Mouse (Mus musculus): Measurements from ENCODE around the gene Pde10a.

The Pde10a gene

DNA sequence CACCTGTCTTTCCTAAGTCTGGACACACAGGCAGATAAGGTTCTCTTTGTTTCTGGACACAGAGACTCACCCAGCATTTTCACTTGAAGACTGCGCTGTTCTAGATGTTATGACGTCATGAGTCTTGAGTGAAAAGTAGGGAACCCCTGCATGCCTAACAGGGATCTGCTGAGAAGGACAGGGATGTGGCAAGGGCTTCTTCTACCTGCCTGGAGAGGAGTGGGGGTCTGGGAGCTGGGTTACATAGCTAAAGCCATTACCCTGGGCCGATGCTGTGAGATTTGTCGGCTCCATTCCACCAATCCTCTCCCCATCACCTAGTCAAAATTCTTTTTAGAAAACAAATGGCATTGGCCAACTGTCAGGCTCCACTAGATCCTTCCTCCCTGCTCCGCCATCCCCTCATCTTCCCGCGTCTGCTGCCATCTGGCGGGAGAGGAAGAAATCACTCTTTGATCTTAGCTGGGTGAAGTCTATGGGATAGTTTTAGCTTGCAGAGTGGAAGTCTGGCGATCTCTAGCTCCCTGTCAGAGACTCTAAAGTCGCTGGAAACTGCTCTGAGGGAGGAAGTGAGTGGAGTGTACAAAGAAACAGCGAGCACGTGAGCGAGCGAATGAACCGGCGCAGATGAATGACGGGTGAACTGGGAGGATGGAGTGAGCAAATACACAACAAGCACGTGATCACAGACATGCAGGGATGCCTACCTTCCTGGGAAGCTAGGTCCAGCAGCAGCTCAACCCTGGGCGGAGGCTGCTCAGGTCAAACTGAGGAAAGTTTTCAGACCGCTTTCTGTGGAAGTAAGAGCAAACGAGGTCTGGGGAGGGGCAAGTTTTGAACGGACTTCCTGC, 67.5 kb downstream of the Pde10a start:
- DNase-seq, result peak; percentile 88

- peak; percentile 76 for DNase-seq
Observed at GRCm38 (mm10) chr17:8597790-8598189, 72.6 kb downstream of the Pde10a start.

DNA sequence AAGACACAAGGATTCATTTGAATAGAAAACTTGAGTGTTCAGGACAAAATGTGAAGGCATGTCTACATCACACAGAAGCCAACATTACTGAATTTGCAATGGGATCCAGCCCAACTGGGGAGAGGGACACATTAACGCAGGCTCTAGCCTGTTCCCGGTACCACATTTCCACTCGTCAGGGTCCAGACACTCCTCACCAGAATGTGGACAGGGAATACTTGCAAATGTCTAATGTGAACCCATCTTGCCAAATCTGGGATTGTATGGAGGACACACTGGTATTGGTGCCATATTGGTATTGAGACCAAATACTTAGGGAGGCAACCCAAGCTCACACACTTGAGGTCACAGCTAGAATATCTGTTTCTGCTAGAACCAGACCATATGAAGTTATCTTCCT, 77.8 kb downstream of the Pde10a start:
- DNase-seq, result no peak

DNA sequence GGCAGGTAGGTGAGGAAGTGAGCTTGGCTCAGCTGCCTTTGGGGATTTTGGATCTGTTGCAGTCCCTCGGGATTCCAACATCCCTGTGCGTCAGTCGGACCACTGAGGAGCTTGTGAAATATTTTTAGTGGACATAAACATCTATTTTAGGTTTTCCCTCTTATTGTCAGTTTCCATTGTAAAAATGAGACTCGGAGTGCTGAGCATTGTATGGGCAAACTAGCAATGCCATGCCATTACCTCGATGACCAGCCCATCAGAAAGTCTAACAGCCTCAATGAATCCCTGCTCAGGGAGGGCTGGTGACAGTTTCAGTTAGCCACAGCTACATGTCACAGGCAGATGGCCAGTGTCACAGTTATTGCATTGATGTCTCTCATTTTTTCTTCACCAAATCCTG, 80.7 kb downstream of the Pde10a start:
- no peak for DNase-seq

GRCm38 (mm10) chr17:8606695-8607094, 81.5 kb downstream of the Pde10a start:
- DNase-seq, result peak; percentile 14

GRCm38 (mm10) chr17:8611916-8612315, 86.7 kb downstream of the Pde10a start:
- DNase-seq, result peak; percentile 2

- DNase-seq, result peak; percentile 76
Observed at GRCm38 (mm10) chr17:8613882-8614551, 88.8 kb downstream of the Pde10a start.

- peak; percentile 3 for DNase-seq
Observed at GRCm38 (mm10) chr17:8620346-8620745, 95.2 kb downstream of the Pde10a start.

DNA sequence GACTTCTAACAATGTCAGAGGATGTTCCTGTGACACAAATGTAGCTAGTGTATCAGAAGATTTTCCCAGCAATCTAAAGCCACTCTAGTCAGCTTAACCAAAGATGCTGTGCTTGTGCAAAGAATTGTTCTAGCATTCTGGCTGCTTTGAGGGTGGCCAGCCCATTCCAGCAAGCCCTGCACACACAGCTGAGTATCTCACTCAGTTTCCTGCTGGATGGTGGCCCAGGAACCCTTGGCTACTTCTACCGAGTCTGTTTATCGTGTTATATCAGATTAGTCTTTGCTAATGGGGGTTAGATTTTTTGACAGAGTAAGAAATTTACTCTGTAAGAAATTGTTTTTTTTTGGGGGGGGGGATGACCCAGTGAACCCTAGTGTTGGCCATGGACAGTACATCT, 95.9 kb downstream of the Pde10a start:
- DNase-seq, result no peak

DNA sequence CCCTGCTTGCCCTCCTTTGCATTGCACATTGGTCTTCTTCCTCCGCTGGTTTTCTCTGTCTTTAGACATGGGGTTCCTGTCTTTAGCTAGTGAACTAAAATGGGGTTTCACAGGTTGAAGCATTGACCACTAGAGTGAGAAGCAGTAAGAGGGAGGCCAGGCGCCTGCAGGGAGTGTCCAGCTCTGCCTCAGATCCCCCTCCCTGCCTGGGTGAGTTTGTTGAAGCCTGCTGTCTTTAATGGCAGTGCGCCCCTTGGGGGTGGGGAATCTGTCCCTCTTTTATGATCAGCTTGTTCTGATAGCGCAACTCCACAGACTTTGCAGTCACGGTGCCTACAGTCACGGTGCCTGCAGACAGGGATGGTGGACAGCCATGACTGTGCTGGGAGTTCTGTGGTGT, 96.7 kb downstream of the Pde10a start:
- DNase-seq, result peak; percentile 12

DNA sequence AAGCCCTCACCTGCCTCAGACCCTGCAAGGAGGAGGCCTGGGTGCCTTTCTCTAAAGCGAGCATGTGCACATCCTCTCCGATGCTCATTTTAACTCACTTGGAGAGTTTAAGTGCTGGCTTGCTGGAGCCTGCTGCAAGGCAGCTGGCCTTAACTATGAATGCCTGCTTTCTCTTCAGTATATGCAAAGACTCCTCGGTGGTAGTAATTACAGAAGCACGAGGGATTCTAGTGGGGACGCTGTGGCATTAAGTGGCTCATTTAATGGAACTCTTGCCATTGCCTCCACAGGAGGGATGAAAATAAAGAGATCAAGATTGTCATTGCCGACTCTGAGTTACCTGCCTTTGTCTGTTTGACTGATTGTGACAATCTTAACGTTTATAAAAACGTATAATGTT, 101.2 kb downstream of the Pde10a start:
- no peak for DNase-seq

- DNase-seq, result no peak
Observed at GRCm38 (mm10) chr17:8631701-8632100, 106.5 kb downstream of the Pde10a start.

DNA sequence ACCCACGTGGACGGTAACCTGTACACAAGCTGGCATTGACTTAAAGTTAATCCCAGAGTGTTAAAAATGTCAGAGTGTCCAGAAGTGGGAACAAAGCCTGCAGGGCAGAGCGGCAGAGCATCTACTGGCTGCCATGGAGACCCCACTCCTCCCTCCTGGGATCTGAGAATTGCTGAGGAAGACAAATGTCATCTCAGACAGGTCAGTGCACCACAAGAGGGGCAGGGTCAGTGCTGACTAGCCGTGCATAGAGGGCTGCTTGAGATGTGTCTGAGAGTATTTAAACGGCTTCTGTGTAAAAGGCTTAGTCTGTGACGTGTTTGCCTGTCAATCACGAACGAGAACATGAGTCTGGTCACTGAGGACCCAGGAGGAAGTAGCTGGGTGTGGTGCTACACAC, 108.4 kb downstream of the Pde10a start:
- no peak for DNase-seq

- no peak for DNase-seq
Observed at GRCm38 (mm10) chr17:8634476-8634875, 109.3 kb downstream of the Pde10a start.

DNA sequence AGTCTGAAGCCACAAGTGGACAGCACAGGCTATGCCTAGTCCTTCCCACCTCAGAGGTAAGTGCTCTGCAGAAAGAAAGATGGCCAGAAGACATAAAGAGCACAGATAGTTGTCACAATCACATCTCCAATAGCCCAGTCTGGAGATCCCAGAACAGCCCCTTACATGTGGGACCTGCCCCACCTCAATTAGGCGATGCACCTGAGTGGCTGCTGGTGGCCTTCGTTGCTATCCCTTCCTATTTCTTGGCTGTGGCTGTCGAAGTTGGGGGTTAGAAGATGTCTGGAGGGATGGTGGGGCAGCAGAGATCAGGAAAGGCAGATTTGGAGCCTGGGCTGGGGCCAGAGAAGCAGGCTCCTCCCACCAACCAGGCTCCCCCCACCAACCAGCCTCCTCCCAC, 111.1 kb downstream of the Pde10a start:
- no peak for DNase-seq

DNA sequence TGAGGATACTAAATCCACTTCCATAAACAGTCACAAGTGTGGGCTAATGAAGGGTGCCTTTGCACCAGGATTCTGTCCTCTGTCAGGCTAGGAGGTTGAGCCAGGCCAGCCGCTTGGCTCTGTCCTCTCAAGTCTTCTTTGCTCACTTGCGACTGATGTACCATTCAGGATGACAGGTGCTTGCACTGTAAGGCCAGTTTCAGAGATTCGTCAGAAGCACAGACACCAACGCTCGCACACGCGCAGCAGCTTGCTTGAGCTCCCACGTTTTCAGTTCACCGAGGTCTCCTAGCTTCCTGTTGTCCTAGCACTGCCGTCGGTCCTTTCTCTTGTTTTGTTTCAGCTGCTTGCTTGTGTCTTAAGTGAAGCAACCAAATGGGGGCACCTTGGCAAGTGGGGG, 111.5 kb downstream of the Pde10a start:
- no peak for DNase-seq

DNA sequence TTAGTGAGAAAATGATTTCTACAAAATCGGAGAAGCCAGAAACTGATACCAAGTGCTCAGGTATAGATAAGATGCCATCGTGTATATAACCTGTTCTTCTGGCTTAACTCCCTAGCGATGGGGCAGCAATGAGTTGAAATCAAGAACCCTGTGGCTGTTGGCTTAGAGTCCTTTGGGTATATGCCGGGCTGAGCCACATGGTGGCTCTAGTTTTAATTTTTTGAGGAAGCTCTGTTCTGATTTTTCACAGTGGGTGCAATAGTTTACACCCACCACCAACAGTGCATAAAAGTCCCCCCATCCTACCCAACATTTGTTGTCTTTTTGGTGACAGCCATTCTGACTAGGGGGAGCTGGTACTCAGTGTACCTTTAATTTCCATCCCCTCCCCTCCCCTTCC, 112.0 kb downstream of the Pde10a start:
- no peak for DNase-seq

DNA sequence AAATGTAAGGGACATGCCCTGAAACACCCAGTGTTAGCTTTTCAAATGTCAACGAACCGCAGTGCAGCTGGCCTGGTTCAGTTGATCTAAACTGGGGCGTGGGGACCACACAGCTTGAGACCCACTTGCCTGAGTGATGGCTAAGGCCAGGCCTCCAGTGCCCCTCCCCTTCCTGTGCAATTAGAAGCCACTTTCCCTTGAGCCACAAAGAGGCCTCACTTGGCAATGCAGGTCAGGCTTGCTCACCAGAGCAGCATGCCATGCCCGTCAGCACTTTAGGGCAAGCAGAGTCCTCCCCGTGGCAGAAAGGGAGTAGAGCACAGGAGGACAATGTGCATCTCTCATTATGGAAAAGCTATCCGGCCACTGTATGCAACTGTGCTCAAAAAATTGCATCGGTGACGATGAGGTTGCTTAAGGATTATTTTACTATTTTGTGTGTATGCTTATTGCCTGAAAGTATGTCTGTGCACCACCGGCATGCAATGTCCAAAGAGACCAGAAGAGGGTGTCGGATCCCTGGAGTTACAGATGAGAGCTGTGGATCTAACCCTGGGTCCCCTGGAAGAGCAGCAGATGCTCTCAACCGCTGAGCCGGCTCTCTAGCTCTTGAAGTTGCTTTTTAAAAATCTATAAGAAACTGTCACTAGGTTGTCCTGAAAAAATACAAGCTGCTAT, 114.7 kb downstream of the Pde10a start:
- no peak for DNase-seq

- DNase-seq, result no peak
Observed at GRCm38 (mm10) chr17:8640741-8641480, 115.7 kb downstream of the Pde10a start.

GRCm38 (mm10) chr17:8641491-8641890, 116.3 kb downstream of the Pde10a start:
- DNase-seq, result no peak

DNA sequence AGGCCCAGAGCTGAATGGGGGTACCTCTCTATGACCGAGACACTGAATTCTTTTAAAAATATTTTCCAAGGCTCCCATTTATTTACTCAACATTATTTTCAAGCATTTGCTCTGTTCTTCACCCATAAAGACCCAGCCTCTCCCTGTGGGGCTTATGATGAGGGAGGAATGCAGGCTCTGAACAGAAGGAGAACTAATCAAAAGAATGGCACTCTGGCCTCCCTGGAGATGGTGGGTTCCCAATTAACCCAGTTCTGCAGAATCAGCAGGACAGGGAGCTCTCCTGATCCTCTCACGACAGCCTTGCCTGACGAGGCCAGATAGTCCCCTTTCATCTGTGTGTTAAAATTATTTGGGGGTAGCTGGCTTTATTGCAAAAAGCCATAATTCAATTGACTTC, 117.2 kb downstream of the Pde10a start:
- no peak for DNase-seq

GRCm38 (mm10) chr17:8647372-8647871, 122.2 kb downstream of the Pde10a start:
- peak; percentile 50 for DNase-seq

DNA sequence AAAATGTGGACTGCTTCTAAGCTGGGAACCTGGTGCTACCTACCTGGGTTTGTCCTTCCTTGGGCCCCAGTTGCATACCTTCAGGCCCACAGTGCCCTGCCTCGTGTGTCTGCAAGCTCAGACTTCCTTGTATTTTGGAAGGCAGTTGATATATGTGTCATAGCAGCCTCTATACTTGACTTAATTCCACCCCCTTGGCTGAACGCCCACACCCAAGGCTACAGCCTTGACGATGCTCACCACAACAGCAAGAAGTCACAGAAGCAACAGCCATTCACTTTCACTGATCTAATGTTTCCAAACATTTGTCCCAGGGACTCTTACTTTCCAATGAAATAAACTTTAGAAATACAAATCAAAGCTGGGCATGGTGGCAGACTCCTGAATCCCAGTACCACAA, 123.1 kb downstream of the Pde10a start:
- no peak for DNase-seq

Measured in cerebellum, adult 9-11 months (tissue).